Mouse (Mus musculus) CD8-positive naive resting alpha-beta T cell, adult 2 months (primary cell): ENCODE results near the gene Mycbp2.

Experiments
- DNase-seq, 2 experiments: peaks; one replicate each; pipeline ENCODE4 v3.0.0; 2022; ENCODE audit warnings: low read depth in 2 of 2, low spot score in 2 of 2

Mycbp2 gene

GRCm38 (mm10) chr14:103260437-103260836, 86.2 kb downstream of the Mycbp2 start:
- no peak for DNase-seq

- DNase-seq = no peak
These were observed 87.9 kb downstream of the Mycbp2 start for GRCm38 (mm10) chr14:103258745-103259144.

- no peak for DNase-seq
These were observed 89.7 kb downstream of the Mycbp2 start for GRCm38 (mm10) chr14:103256866-103257265.

GRCm38 (mm10) chr14:103254311-103254710, 92.3 kb downstream of the Mycbp2 start:
- DNase-seq = no peak

GRCm38 (mm10) chr14:103242020-103242419, 104.6 kb downstream of the Mycbp2 start:
- DNase-seq = no peak

- DNase-seq = no peak
These were observed 111.8 kb downstream of the Mycbp2 start for GRCm38 (mm10) chr14:103234770-103235169.

GRCm38 (mm10) chr14:103233640-103234593, 112.7 kb downstream of the Mycbp2 start:
- DNase-seq = no peak

- no peak for DNase-seq
These were observed 124.3 kb downstream of the Mycbp2 start for GRCm38 (mm10) chr14:103222356-103222755.

GRCm38 (mm10) chr14:103221751-103222150, 124.9 kb downstream of the Mycbp2 start:
- DNase-seq = no peak

GRCm38 (mm10) chr14:103216331-103216730, 130.3 kb downstream of the Mycbp2 start:
- DNase-seq = no peak

GRCm38 (mm10) chr14:103186658-103187057, 160.0 kb downstream of the Mycbp2 start:
- DNase-seq = no peak

GRCm38 (mm10) chr14:103186076-103186475, 160.5 kb downstream of the Mycbp2 start:
- DNase-seq = no peak

GRCm38 (mm10) chr14:103180096-103180495, 166.5 kb downstream of the Mycbp2 start:
- no peak for DNase-seq

- no peak for DNase-seq
These were observed 183.7 kb downstream of the Mycbp2 start for GRCm38 (mm10) chr14:103162923-103163322.

- no peak for DNase-seq
These were observed 190.9 kb downstream of the Mycbp2 start for GRCm38 (mm10) chr14:103155685-103156084.

- no peak for DNase-seq
These were observed 196.5 kb downstream of the Mycbp2 start for GRCm38 (mm10) chr14:103150139-103150538.

GRCm38 (mm10) chr14:103131991-103132390, 214.6 kb downstream of the Mycbp2 start:
- peak; percentile 9 to 32 for DNase-seq

- DNase-seq = no peak
These were observed 220.9 kb downstream of the Mycbp2 start for GRCm38 (mm10) chr14:103125756-103126155.

GRCm38 (mm10) chr14:103114994-103115670, 231.5 kb downstream of the Mycbp2 start:
- DNase-seq = no peak

- DNase-seq = no peak
These were observed 233.8 kb downstream of the Mycbp2 start for GRCm38 (mm10) chr14:103112606-103113363.

GRCm38 (mm10) chr14:103109971-103110370, 236.6 kb downstream of the Mycbp2 start:
- DNase-seq = no peak
